Mouse (Mus musculus) effector memory CD4-positive, alpha-beta T cell, adult 7 months (primary cell): ENCODE data around the gene Wfs1. TPM values are rescaled to one million over a fixed set of nuclear protein-coding genes. Genes with fewer than 3 reads are reported as not detected.

ENCODE experiments used
- polyA plus RNA-seq: library from polyadenylated mRNA; unstranded; fragments of 100-300 nt; shearing (Covaris generic); gene quantifications from one replicate; pipeline ENCODE4 v1.2.1, GENCODE M21; 2017

The Wfs1 gene
- 1.4 TPM for polyA plus RNA-seq

GRCm38 (mm10) chr5:36988781-36989624 lies at the start of gene Wfs1:
Wfs1 (minus strand) TSS chr5:36989205.

Other genes with a start within 250 kb of the Wfs1 start
- gene Bloc1s4, start 240.6 kb downstream of the Wfs1 start, polyA plus RNA-seq, result 38.1 TPM
- 257 TPM for gene Mrfap1, start 192.4 kb downstream of the Wfs1 start, polyA plus RNA-seq
- gene Man2b2, start 158.6 kb downstream of the Wfs1 start, polyA plus RNA-seq, result 8.7 TPM
- gene Ppp2r2c, start 120.7 kb downstream of the Wfs1 start, polyA plus RNA-seq, result 1.2 TPM
- gene Gm1043, start 96.2 kb upstream of the Wfs1 start, polyA plus RNA-seq, result 2.0 TPM